Mouse (Mus musculus): ENCODE measurements around the gene Chek2.
A peak's percentile ranks its signal among the peaks of the same experiment; 100 is the strongest.

DNA sequence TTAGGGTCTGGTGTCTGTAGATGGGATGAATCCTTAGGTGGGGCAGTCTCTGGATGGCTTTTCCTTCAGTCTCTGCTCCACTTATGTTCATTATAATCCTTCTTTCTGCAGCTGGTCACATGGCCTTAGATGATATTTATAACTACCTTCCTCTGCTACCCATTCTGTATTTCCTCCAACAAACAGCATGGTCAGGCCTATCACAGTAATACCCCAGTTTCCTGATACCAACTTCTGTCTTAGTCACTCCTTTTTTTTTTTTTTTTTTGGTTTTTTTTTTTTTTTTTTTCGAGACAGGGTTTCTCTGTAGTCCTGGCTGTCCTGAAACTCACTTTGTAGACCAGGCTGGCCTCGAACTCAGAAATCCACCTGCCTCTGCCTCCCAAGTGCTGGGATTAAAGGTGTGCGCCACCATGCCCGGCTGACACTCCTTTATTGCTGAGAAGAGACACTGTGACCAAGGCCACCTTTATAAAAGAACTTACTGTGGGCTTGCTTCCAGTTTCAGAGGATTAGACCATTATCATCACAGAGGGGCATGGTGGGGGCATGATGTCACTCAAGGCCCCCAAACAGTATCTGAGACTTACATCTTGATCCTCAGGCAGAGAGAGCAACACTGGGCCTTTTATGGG is 70.3 kb downstream of the Chek2 start:
- no peak for TF ChIP-seq CHD2 (IDR thresholded peaks at IDR 0.05; ENCODE audit: low read depth, low read length)
- TF ChIP-seq ZNF384 (IDR thresholded peaks at IDR 0.05; ENCODE audit: low read depth, low read length) = 0 out of 2 replicates have a peak, but pooled peaks have one; percentile 27
- TF ChIP-seq ZC3H11A (IDR thresholded peaks at IDR 0.05; ENCODE audit: borderline replicate concordance, low read depth, low read length) = no peak
- no peak for TF ChIP-seq MAFK (IDR thresholded peaks at IDR 0.05; ENCODE audit: insufficient read depth, low read depth, low read length)
